Mouse (Mus musculus): ENCODE data around the gene 1700021F05Rik. TPM values are rescaled to one million over a fixed set of nuclear protein-coding genes. Genes with fewer than 3 reads are reported as not detected.

1700021F05Rik gene
- polyA plus RNA-seq, 1 experiment, result 7.1 TPM

DNA sequence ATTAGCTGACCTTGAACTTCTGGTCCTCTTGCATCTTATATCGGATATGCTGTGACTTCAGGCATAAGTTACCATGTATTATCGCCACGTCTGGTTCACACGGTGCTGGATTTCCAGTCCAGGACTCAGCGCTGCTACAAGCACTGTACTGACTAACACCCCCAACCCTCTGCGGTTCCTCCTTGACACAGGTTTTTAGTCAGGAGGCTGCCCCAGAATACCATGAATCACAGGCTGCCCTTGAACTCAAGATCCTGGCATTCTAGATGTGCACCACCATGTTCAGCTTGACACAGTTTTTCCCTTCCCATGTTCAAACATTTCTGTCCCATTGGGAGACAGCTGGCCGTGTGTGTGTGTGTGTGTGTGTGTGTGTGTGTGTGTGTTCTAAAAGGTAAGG lies 51.7 kb downstream of the 1700021F05Rik start:
- Histone ChIP-seq H3K4me3 (replicated peaks; ENCODE audit: extremely low read depth, low read depth, low read length) (no peak overlapping the region), H3K4me1 (ENCODE audit: control insufficient read depth, insufficient read depth, low read length) (peaks cover 2% of the 10 kb centered on the region; the same call in 1 of the 2 replicates)
- no peak for DNase-seq
- no peak for TF ChIP-seq POLR2A (IDR thresholded peaks at IDR 0.05; ENCODE audit: borderline replicate concordance, extremely low read depth, low read depth, low read length)
- no peak for TF ChIP-seq CTCF (IDR thresholded peaks at IDR 0.05; ENCODE audit: insufficient read depth, low read length)
- 89% methylated on average over 7 of the region's 7 CpGs for WGBS

DNA sequence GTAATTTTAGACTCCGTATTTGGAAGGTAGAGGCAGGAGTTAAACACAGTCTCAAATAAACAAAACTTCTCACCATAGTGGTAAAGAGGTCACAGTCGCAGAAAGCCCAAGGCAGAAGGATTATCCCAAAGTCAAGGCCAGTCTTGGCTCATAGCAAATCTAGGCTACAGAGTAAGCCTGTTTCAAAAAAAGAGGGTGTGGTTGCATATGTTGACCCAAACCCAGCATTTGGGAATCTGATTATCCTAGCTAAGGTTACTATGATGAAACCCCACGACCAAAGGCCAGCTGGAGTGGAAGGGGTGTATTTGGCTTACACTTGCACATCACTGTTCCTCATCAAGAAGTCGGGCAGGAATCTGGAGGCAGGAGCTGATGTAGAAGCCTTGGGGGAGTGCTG lies 52.5 kb downstream of the 1700021F05Rik start:
- no peak overlapping the region for H3K4me3 ChIP-seq (replicated peaks; ENCODE audit: extremely low read depth, low read depth, low read length)
- 77% methylated on average over 4 of the region's 4 CpGs for WGBS
- H3K4me1 ChIP-seq (ENCODE audit: control insufficient read depth, insufficient read depth, low read length), result peaks cover 5% of the 10 kb centered on the region
- DNase-seq, result no peak
- no peak for TF ChIP-seq POLR2A (IDR thresholded peaks at IDR 0.05; ENCODE audit: borderline replicate concordance, extremely low read depth, low read depth, low read length)
- no peak for TF ChIP-seq CTCF (IDR thresholded peaks at IDR 0.05; ENCODE audit: insufficient read depth, low read length)

DNA sequence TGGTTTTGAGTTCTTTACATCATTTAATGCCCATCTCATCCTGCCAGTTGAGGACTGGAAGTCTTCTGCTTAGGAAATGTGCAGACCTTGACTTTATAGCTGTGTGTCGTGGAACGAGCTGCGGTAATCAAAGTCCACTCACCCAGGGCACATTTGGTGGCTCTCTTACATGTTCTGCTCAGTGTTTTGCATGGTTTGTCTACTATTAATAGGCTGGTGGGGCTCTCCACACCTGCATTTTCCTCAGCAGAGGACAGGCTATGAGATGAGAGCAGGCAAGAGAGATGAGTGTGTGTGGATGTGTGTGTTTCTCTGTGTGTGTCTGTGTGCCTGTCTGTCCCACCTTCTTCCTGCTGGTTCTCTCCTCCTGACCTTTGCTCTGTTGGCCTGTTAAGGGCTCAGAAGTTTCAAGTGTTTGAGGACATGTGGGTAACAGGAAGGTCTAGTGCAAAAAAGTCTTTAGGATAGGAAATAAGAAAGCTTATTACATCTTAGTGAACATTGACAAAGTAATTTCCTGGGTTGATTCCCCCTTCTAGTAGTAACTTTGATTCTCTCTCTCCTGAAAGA lies 53.3 kb downstream of the 1700021F05Rik start:
- DNase-seq, result no peak
- H3K4me3 ChIP-seq (replicated peaks; ENCODE audit: extremely low read depth, low read depth, low read length), result no peak overlapping the region
- H3K4me1 ChIP-seq (ENCODE audit: control insufficient read depth, insufficient read depth, low read length), result peaks cover 5% of the 10 kb centered on the region
- 86% methylated on average over 3 of the region's 3 CpGs for WGBS
- TF ChIP-seq POLR2A (IDR thresholded peaks at IDR 0.05; ENCODE audit: borderline replicate concordance, extremely low read depth, low read depth, low read length) (no peak), CTCF (IDR thresholded peaks at IDR 0.05; ENCODE audit: insufficient read depth, low read length) (no peak)

DNA sequence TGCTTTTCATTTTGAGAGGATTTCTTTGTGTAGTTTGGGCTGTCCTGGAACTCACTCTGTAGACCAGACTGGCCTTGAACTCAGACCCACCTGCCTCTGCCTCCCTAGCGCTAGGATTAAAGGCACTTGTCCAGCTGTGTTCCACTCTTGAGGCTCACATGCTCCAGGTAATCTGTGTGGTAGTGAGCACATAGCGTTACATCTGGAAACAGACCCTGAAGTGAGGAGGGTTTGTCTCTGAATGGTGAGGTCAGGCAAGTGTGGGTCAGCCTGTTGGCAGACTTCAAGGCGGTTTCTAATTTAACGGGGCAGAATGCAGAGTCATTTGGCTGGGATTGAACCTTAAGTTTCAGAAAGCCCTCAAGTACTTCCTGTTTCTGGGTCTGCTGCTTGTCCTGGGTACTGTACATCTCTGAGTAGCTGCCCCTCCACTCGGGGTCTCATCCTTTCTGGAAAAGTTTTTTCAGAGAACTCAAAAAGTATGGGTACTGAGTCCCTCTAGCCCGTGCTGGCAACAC lies 55.0 kb downstream of the 1700021F05Rik start:
- TF ChIP-seq POLR2A (IDR thresholded peaks at IDR 0.05; ENCODE audit: borderline replicate concordance, extremely low read depth, low read depth, low read length) (no peak), CTCF (IDR thresholded peaks at IDR 0.05; ENCODE audit: insufficient read depth, low read length) (no peak)
- DNase-seq, result no peak
- Histone ChIP-seq H3K4me1 (ENCODE audit: control insufficient read depth, insufficient read depth, low read length) (peaks cover 5% of the 10 kb centered on the region), H3K4me3 (replicated peaks; ENCODE audit: extremely low read depth, low read depth, low read length) (no peak overlapping the region)
- WGBS, result 74% methylated on average over 6 of the region's 6 CpGs

DNA sequence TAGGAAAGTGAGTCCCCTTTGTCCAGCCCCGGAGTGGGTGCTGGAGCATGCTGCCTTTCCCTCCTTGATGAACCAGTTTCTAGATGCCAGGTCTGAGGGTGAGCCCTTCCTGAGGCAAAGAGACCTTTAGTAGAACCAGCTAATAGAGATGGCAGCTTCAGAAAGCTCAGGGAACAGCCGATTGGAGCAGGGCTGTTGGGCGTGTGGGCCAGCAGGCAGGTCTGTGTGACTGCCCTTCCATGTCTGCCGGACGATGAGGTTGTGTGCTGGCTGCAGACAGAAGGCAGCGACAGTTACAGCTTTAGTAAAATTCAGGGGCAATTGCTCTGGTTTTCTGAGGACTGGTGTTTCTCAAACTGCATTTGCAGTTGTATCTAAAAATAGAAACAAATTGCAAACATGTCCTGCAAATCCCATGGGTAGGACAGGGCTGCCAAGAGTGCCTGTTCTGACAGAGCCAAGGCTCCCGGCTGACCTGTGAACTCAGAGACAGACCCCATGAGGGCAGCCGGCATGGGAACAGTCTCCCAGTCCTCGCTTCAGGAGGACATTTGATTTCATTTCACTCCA lies 57.3 kb downstream of the 1700021F05Rik start:
- TF ChIP-seq CTCF (IDR thresholded peaks at IDR 0.05; ENCODE audit: insufficient read depth, low read length) (no peak), POLR2A (IDR thresholded peaks at IDR 0.05; ENCODE audit: borderline replicate concordance, extremely low read depth, low read depth, low read length) (no peak)
- no peak overlapping the region for H3K4me3 ChIP-seq (replicated peaks; ENCODE audit: extremely low read depth, low read depth, low read length)
- peaks cover 10% of the 10 kb centered on the region for H3K4me1 ChIP-seq (ENCODE audit: control insufficient read depth, insufficient read depth, low read length)
- DNase-seq, result no peak
- WGBS, result 45% methylated on average over 9 of the region's 9 CpGs

DNA sequence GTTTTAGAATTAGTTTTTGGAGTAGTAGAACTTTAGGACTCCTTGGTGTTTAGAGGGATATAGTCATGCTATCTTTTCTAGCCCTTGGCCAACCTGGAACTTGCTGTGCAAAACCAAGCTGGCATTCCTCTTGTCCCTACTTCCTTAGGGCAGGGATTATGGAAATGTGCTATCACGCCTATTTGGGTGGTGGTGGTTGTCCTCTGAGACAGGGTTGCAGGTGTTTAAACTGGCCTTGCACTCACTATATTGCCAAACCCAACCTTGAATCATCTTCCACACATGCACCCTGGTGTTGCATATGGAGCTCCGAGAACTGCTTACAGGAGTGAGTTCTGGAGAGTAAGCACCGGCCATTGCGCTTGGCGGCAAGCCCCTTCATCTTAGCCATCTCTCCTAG lies 58.8 kb downstream of the 1700021F05Rik start:
- 96% methylated on average over 5 of the region's 5 CpGs for WGBS
- no peak for DNase-seq
- TF ChIP-seq CTCF (IDR thresholded peaks at IDR 0.05; ENCODE audit: insufficient read depth, low read length), result no peak
- TF ChIP-seq POLR2A (IDR thresholded peaks at IDR 0.05; ENCODE audit: borderline replicate concordance, extremely low read depth, low read depth, low read length), result no peak

DNA sequence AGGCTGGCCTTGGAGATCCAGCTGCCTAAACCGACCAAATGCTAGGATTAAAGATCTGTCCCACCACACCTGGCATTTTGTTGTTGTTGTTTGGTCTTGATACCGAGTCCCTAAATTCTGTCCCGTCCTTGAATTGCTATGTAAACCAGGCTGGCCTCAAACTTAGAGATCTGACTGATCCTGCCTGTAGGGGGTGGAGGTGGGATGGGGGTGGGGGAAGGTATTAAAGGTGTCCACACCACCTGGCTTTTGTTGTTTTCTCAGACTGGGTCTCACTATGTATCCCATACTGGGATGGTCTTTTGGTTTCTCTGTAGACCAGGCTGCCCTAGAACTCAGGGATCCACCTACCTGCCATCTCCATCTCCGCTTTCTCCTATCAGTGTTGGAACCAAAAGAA lies 59.6 kb downstream of the 1700021F05Rik start:
- 68% methylated on average over 4 of the region's 4 CpGs for WGBS
- H3K4me1 ChIP-seq (ENCODE audit: control insufficient read depth, insufficient read depth, low read length), result peaks cover 8% of the 10 kb centered on the region
- TF ChIP-seq CTCF (IDR thresholded peaks at IDR 0.05; ENCODE audit: insufficient read depth, low read length) (no peak), POLR2A (IDR thresholded peaks at IDR 0.05; ENCODE audit: borderline replicate concordance, extremely low read depth, low read depth, low read length) (no peak)
- H3K4me3 ChIP-seq (replicated peaks; ENCODE audit: extremely low read depth, low read depth, low read length), result no peak overlapping the region
- DNase-seq, result no peak

More for the DNA sequence above, 58.8 kb downstream of the 1700021F05Rik start:
- peaks cover 8% of the 10 kb centered on the region for H3K4me1 ChIP-seq (ENCODE audit: control insufficient read depth, insufficient read depth, low read length)
- H3K4me3 ChIP-seq (replicated peaks; ENCODE audit: extremely low read depth, low read depth, low read length), result no peak overlapping the region

DNA sequence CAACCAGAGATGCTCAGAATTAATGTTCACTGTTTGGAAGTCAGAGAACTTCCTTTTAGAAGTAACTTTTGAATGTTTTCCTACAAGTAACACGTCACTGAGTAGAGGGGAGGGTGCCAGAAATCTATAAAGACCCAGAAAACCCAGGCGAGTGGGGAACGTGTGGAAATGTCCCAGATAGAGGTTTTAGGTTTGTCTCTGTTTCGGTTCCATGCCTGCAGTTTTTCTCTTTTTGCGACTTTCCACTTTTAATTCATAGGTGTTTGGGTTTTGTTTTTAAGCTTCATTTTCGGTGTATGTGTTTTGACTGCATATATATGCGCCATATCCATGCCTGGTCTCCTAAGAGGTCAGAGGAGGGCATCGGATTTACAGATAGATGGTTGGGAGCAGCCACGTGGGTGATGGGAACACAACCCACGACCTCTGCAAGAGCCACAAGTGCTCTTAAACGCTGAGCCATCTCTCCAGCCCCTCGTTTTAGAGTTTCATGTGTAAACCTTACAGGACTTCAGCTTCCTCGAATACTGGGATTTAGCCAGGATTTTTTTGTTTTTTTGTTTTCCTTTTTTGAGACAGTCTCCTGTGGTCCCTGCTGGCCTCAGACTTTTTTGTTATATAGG lies 60.5 kb downstream of the 1700021F05Rik start:
- WGBS, result 22% methylated on average over 13 of the region's 13 CpGs
- DNase-seq, result no peak
- Histone ChIP-seq H3K4me1 (ENCODE audit: control insufficient read depth, insufficient read depth, low read length) (peaks cover 8% of the 10 kb centered on the region), H3K4me3 (replicated peaks; ENCODE audit: extremely low read depth, low read depth, low read length) (peak overlapping the region; percentile 91)
- TF ChIP-seq POLR2A (IDR thresholded peaks at IDR 0.05; ENCODE audit: borderline replicate concordance, extremely low read depth, low read depth, low read length) (no peak), CTCF (IDR thresholded peaks at IDR 0.05; ENCODE audit: insufficient read depth, low read length) (no peak)

DNA sequence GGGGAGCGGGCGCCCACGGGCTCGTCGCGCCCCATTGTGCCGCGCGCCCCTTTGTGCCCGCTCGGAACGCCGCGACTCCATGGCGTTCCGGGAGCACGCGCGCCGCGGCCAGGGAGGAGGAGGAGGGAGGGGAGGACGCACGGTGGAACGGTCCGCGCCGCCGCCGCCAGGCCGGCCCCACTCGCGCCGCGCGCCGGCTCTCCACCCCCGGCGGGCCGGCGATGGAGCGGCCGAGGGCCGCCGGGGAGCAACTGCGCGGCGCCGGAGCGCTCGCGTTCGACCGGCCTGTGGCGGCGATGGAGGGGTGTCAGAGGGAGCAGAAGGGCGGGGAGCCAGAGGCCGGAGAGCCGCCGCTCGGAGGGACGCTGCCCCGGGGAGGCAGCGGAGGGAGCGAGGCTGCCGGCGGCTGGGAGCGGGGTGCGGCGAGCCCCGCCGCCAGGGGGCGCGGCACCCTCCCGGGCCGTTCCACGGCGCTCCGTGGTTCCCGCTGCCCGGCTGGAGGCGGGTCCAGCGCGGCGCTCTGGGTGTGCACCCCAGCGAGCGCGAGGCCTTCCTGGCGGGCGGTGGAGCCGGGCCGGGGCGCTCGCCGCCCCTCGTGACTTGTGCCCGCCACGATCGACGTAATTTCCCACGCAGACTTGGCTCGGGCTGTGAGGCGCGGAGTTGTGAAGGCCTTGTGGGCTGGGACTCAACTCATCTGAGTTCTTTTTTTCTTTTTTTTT lies 61.2 kb downstream of the 1700021F05Rik start:
- peaks cover 8% of the 10 kb centered on the region for H3K4me1 ChIP-seq (ENCODE audit: control insufficient read depth, insufficient read depth, low read length)
- peak overlapping the region; percentile 91 for H3K4me3 ChIP-seq (replicated peaks; ENCODE audit: extremely low read depth, low read depth, low read length)
- TF ChIP-seq CTCF (IDR thresholded peaks at IDR 0.05; ENCODE audit: insufficient read depth, low read length) (no peak), POLR2A (IDR thresholded peaks at IDR 0.05; ENCODE audit: borderline replicate concordance, extremely low read depth, low read depth, low read length) (peak; percentile 55; the same call in 1 of the 2 replicates)
- DNase-seq, result peak; percentile 83
- WGBS, result under 1% methylated on average over 98 of the region's 103 CpGs
